Mouse (Mus musculus) large intestine, adult 2 months (tissue): ENCODE results near the gene Rev3l. TPM values are rescaled to one million over a fixed set of nuclear protein-coding genes. Genes with fewer than 3 reads are reported as not detected.

Experiments
- DNase-seq: peaks from one replicate; pipeline ENCODE4 v3.0.0-alpha.2; 2012; ENCODE audit warnings: low read depth, low spot score
- WGBS: fragments of 180-500 bp; shearing (Covaris S2); methylation state at CpG from one replicate; pipeline ENCODE4 v1.1.7; 2018; 5-methylcytosine and 5-hydroxymethylcytosine counted together
- polyA plus RNA-seq: library from polyadenylated mRNA; depleted of rRNA; stranded (reverse); fragments of >200 nt; gene quantifications from 2 replicates; pipeline ENCODE4 v1.2.3, GENCODE M21; 2012; rRNA removed

The Rev3l gene
- polyA plus RNA-seq: 9.8 and 10.3 TPM in 2 replicates

GRCm38 (mm10) chr10:39731736-39732265 is at the start of gene Rev3l:
TSS of gene Rev3l (plus strand) at chr10:39732118.
- WGBS: under 1% methylated on average over 51 of the region's 64 CpGs
- peak; percentile 53 for DNase-seq

- no peak for DNase-seq
- 56% methylated on average over 2 of the region's 2 CpGs for WGBS
These were observed 49.4 kb upstream of the Rev3l start for GRCm38 (mm10) chr10:39682556-39682955.

DNA sequence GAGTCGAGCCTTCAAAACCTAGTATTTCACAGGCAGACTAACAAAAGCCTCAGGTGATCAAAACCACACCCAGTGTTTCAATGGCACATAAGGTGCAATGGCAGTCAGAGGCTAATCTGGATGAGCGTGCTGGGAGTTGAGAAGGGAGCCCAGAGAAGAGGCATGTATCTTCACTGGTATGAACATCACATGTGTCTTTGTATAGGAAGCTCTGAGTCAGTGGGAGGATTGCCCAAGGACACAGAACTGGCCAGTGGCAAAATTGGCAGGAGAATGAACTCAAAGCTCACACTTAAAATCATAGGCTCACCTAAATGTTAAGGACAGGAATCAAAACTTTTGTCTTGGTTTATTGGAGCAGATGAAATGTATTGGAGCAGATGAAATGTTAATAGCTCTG is 48.4 kb upstream of the Rev3l start:
- 55% methylated on average over 2 of the region's 2 CpGs for WGBS
- no peak for DNase-seq

GRCm38 (mm10) chr10:39686811-39687210 is 45.1 kb upstream of the Rev3l start:
- WGBS: 73% methylated on average over 4 of the region's 4 CpGs
- DNase-seq: no peak

DNA sequence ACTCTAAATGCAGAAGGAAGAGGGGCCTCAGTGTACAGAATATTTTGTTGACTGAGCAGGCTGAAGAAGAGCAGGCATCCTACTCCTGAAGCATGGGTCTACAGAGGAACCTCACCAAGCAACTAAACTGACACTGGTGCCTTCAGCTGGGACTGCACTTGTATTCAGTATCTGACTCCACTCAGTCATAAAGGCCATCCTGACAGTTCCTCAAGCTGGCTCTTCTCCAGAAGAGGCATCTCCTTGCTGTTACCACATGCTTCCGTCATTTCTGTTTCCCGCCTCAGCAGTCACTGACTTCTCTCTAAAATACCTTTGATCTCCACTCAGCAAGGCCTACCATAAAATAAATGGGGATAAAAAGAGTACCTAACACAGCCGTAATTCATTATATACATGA is 44.1 kb upstream of the Rev3l start:
- 26% methylated on average over 3 of the region's 3 CpGs for WGBS
- no peak for DNase-seq

DNA sequence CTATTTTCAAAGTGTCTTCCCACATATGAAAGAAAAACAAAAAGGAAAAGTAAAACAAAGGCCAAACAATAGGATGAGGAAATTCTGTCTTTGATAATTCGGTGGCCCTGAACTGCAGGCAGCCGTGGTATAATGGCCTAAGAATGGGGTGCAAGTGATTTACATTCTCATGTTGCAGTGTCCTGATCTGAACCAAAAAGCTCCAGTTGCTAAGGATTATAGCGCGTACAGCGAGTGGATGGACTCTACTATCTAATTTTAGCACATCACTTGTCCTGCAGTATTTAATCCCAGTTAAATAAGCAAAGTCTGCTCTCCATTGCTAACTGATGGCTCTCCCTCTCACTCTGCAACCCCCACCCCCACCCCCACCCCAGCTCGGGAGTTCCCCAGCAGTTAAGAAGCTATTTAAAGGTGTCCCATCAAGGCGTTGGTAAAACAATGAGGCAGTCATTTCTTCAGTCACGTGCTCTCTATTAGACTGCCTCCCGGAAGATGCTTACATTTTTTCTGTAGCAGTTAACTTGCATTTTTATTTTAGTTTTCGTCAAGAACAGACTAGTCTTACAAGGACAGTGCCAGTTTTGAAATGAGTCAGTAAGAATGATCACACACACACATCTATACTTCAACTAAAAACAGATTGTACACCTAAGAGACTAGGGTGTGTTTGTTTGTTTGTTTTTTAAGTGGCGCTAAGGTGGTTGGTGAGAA is 40.4 kb upstream of the Rev3l start:
- DNase-seq: no peak
- WGBS: 32% methylated on average over 11 of the region's 11 CpGs

- no peak for DNase-seq
- WGBS: 57% methylated on average over 2 of the region's 2 CpGs
These were observed 39.8 kb upstream of the Rev3l start for GRCm38 (mm10) chr10:39692152-39692551.

- 95% methylated on average over 2 of the region's 2 CpGs for WGBS
- no peak for DNase-seq
These were observed 24.0 kb upstream of the Rev3l start for GRCm38 (mm10) chr10:39707717-39708510.

- no peak for DNase-seq
- 92% methylated on average over 5 of the region's 5 CpGs for WGBS
These were observed 15.0 kb upstream of the Rev3l start for GRCm38 (mm10) chr10:39716936-39717335.

GRCm38 (mm10) chr10:39730976-39731735 is 762 bp upstream of the Rev3l start:
- peak; percentile 76 for DNase-seq
- WGBS: under 1% methylated on average over 42 of the region's 66 CpGs

DNA sequence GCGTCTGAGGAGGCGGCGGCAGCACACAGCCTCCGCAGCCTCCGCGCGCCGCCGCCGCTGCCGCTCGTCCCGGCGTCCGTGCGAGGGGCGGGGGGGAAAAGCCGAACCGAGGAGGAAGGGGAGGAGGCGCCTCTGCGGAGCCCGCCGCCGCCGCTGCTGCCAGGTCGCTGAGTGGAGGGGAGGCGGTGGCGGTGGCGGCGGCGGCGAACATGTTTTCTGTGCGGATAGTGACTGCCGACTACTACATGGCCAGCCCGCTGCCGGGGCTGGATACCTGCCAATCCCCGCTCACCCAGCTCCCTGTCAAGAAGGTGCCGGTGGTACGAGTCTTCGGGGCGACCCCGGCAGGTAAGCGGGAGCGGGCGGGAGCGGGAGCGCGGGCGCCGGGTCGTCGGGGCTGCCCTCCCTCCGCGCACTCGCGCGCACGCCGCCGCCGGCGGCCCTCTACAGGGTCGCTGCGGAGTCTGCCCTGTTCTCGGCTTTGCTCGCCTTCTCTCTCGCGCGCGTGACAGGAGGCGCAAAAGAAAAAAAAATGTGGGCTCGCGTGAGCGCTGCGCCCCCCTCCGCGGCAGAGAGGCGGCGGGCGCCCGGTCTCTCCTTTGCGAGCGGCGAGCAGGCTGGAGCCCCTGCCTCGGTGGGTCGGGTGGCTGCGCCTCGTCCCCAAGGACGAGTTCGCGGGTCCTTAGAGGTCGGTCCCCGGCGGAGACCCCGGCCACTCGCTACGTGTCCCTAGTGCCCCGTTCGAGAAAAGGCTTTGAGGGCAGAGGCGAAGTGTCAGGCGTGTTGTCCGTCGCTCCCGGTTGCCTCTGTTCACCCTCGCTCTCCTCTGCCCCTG is 565 bp downstream of the Rev3l start:
- DNase-seq: no peak
- WGBS: under 1% methylated on average over 98 of the region's 105 CpGs

DNA sequence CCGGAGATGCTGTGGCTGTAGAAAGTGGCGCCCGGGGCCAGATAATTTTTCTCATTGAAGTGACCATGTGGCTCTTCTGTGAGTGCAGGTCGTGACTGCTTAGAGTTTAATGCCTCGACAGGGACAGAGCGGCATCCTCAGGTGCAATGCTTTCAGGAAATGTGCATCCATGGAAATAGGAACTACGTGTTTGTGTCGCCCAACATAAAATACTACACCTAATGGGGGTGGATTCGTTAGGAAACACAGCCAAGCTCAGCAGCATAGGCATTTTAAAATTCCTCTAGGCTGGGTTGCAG is 1.1 kb downstream of the Rev3l start:
- WGBS: under 1% methylated on average over 9 of the region's 9 CpGs
- DNase-seq: peak; percentile 37

GRCm38 (mm10) chr10:39733421-39733930 is 1.6 kb downstream of the Rev3l start:
- no peak for DNase-seq
- WGBS: 12% methylated on average over 10 of the region's 10 CpGs

- WGBS: 86% methylated on average over 4 of the region's 4 CpGs
- no peak for DNase-seq
These were observed 4.3 kb downstream of the Rev3l start for GRCm38 (mm10) chr10:39736187-39736586.

GRCm38 (mm10) chr10:39742057-39742456 is 10.1 kb downstream of the Rev3l start:
- DNase-seq: no peak
- 79% methylated on average over 4 of the region's 4 CpGs for WGBS

DNA sequence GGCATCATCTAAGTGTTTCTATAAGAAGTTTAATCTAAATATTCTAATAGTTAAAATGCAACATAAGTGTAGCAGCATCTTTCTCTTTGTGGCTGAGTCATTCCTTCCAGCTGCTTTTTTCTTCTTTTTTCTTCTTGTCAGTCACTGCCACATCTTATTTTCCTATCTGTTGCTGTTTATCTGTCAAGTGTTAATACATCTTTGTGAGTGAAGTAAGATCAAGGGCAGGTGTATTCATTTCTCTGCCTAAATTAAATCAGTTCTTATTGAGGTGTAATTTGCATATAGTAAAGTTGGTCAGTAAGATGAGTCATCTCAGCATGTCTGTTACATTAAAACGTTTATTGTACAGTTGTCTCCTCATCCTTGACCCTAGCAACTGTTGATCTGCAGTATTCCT is 32.8 kb downstream of the Rev3l start:
- DNase-seq: no peak
- WGBS: 55% methylated on average over 1 of the region's 1 CpGs

DNA sequence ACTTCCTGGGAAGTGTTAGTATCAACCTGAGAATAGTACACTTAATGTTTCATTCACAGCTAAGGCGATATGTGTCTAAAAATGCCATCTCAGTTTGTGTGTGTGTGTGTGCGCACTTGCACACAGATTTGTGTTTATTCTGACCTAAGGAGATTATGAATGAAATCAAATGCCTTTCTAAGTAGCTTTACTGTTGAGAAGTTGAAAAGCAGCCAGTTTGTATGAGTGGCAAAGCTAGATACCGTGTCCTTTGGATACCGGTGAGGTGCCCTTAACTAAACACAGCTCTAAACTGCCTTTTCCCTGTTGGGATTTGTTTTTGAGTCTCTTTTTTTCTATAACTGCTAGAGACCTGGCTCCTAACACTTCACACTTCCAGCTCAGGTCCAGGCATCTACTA is 34.8 kb downstream of the Rev3l start:
- no peak for DNase-seq
- WGBS: 70% methylated on average over 4 of the region's 4 CpGs

- DNase-seq: no peak
- WGBS: 61% methylated on average over 2 of the region's 2 CpGs
These were observed 40.3 kb downstream of the Rev3l start for GRCm38 (mm10) chr10:39772259-39772658.
